Mouse (Mus musculus) G1E (cell line): Measurements from ENCODE around the gene Ttc25. TPM values are rescaled to one million over a fixed set of nuclear protein-coding genes. Genes with fewer than 3 reads are reported as not detected.

ENCODE experiments used
- ATAC-seq: 2 replicates; pipeline ENCODE4 v1.8.0; 2016; ENCODE audit warnings: mild to moderate bottlenecking; ENCODE audit not compliant: insufficient number of reproducible peaks, poor library complexity, low FRiP score, severe bottlenecking; ENCODE audit errors: extremely low read depth
- DNase-seq: peaks from one replicate; pipeline ENCODE4 v3.0.0; 2012; ENCODE audit warnings: low spot score
- H3K27me3 ChIP-seq: 2 replicates; pipeline ENCODE4 v1.6.1; 2012; ENCODE audit warnings: mild to moderate bottlenecking, low read length, inconsistent platforms; ENCODE audit not compliant: insufficient read depth
- H3K36me3 ChIP-seq: replicated peaks from 2 replicates; pipeline ENCODE3; 2012; ENCODE audit warnings: mild to moderate bottlenecking, inconsistent platforms
- H3K4me1 ChIP-seq: 2 replicates; pipeline ENCODE4 v1.6.1; 2012; ENCODE audit warnings: low read depth, low read length, inconsistent platforms, mixed read lengths; ENCODE audit not compliant: insufficient read depth
- H3K4me3 ChIP-seq: 2 replicates; pipeline ENCODE4 v1.5.1; 2012; ENCODE audit warnings: low read depth, mild to moderate bottlenecking, inconsistent platforms, low read length, moderate library complexity, mixed read lengths
- H3K9me3 ChIP-seq: replicated peaks from 2 replicates; pipeline ENCODE4 v1.6.1; 2012; ENCODE audit warnings: inconsistent platforms
- CTCF ChIP-seq: IDR thresholded peaks from 2 replicates; pipeline ENCODE4 v1.5.1; 2012; ENCODE audit warnings: low read depth, low read length, inconsistent platforms, mixed read lengths
- GATA1 ChIP-seq: IDR thresholded peaks from 2 replicates; pipeline ENCODE4 v1.6.1; 2012; ENCODE audit warnings: borderline replicate concordance, low read length, inconsistent platforms, mixed read lengths
- GATA2 ChIP-seq: IDR thresholded peaks from 2 replicates; pipeline ENCODE4 v1.6.1; 2012; ENCODE audit warnings: low read depth, low read length, inconsistent platforms, borderline replicate concordance
- POLR2AphosphoS5 ChIP-seq: IDR thresholded peaks from 2 replicates; pipeline ENCODE4 v1.6.1; 2012; ENCODE audit warnings: low read depth, low read length, inconsistent platforms; ENCODE audit not compliant: insufficient replicate concordance
- TAL1 ChIP-seq: conservative IDR thresholded peaks from 2 replicates; pipeline ENCODE4 v1.6.1; 2012; ENCODE audit warnings: low read depth, low read length, inconsistent platforms, mixed read lengths
- polyA plus RNA-seq: library from polyadenylated mRNA; stranded (reverse); fragments of >175 nt; gene quantifications from 2 replicates; pipeline ENCODE4 v1.2.3, GENCODE M21; 2012
- total RNA-seq, 2 experiments: library from RNA; stranded (forward) in 1 of 2; stranded (reverse) in 1 of 2; fragments of 200-1000 nt in 1 of 2; fragments of >200 nt in 1 of 2; fragmentation: Nextera tagmentation in 1 of 2; gene quantifications; 2 replicates each; pipeline ENCODE4 v1.2.3; 2014 to 2017

Gene Ttc25
- total and polyA plus RNA-seq, 3 experiments: 0.21 to 0.60 TPM; not detected in 1

GRCm38 (mm10) chr11:100571202-100571567 lies 25.8 kb downstream of the Ttc25 start:
- no peak for DNase-seq

DNA sequence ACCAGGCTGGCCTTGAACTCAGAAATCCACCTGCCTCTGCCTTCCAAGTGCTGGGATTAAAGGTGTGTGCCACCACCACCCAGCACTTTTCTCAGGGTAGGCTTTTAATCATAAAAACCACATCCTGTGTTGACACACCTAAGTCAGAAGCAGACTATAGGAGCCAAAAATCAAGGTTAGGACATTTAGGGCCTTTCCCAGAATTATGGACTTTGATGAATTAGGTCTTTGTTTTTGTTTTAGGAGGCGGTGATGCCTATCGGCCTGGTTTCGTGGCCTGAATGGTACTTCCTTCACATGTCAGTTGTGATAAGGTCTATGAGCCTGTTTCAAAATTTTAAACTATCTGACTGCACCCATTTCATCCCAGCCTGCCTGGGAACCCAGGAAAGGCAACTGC lies 28.8 kb downstream of the Ttc25 start:
- DNase-seq (no peak), ATAC-seq (no peak)
- H3K27me3 ChIP-seq: peaks cover 4% of the 10 kb centered on the region; the same call in 1 of the 2 replicates
- no peak for TF ChIP-seq TAL1
- no peak for TF ChIP-seq POLR2AphosphoS5
- no peak for TF ChIP-seq CTCF
- TF ChIP-seq GATA2: no peak
- no peak for TF ChIP-seq GATA1
- peaks cover 30% of the 10 kb centered on the region for H3K4me1 ChIP-seq
- peak overlapping the region; percentile 72; the same call in 1 of the 2 replicates for H3K4me3 ChIP-seq
- H3K36me3 ChIP-seq: peaks cover 36% of the 10 kb centered on the region
- H3K9me3 ChIP-seq: no peaks in the 10 kb centered on the region

More at GRCm38 (mm10) chr11:100571202-100571567, 25.8 kb downstream of the Ttc25 start:
- TF ChIP-seq GATA1 (no peak), CTCF (no peak), GATA2 (no peak), TAL1 (no peak), POLR2AphosphoS5 (no peak)
- ATAC-seq: no peak
- Histone ChIP-seq H3K4me1 (peaks cover 30% of the 10 kb centered on the region), H3K27me3 (peaks cover 24% of the 10 kb centered on the region), H3K36me3 (peaks cover 6% of the 10 kb centered on the region), H3K4me3 (no peak overlapping the region), H3K9me3 (no peaks in the 10 kb centered on the region)

- Histone ChIP-seq H3K4me3 (peak within 1 kb of the TSS; percentile 72), H3K4me1 (peaks cover 30% of the 10 kb centered on the region), H3K36me3 (peaks cover 43% of the 10 kb centered on the region), H3K9me3 (no peaks in the 10 kb centered on the region), H3K27me3 (peaks cover 4% of the 10 kb centered on the region; the same call in 1 of the 2 replicates)
- ATAC-seq (no peak), DNase-seq (peak; percentile 75)
- TF ChIP-seq CTCF: no peak
- no peak for TF ChIP-seq GATA2
- TF ChIP-seq TAL1: no peak
- TF ChIP-seq POLR2AphosphoS5: no peak
- TF ChIP-seq GATA1: no peak
Observed at GRCm38 (mm10) chr11:100574708-100575483, 29.5 kb downstream of the Ttc25 start, which contains the start of gene Cnp. TSS of gene Cnp (plus strand) at chr11:100574904.

GRCm38 (mm10) chr11:100575484-100575855 lies 30.1 kb downstream of the Ttc25 start:
- no peak for ATAC-seq

GRCm38 (mm10) chr11:100576256-100576655 lies 30.8 kb downstream of the Ttc25 start:
- Histone ChIP-seq H3K4me3 (no peak overlapping the region), H3K36me3 (peaks cover 56% of the 10 kb centered on the region), H3K4me1 (peaks cover 20% of the 10 kb centered on the region)

More at GRCm38 (mm10) chr11:100575484-100575855, 30.1 kb downstream of the Ttc25 start:
- H3K9me3 ChIP-seq: no peaks in the 10 kb centered on the region
- TF ChIP-seq GATA2 (no peak), CTCF (no peak)
- peaks cover 4% of the 10 kb centered on the region; the same call in 1 of the 2 replicates for H3K27me3 ChIP-seq
- no peak for DNase-seq
- peak overlapping the region; percentile 72 for H3K4me3 ChIP-seq
- peaks cover 25% of the 10 kb centered on the region for H3K4me1 ChIP-seq
- peaks cover 48% of the 10 kb centered on the region for H3K36me3 ChIP-seq

GRCm38 (mm10) chr11:100577852-100578599 lies 32.6 kb downstream of the Ttc25 start:
- ATAC-seq (no peak), DNase-seq (no peak)
- Histone ChIP-seq H3K27me3 (no peaks in the 10 kb centered on the region), H3K4me3 (no peak overlapping the region), H3K36me3 (peaks cover 74% of the 10 kb centered on the region), H3K9me3 (no peaks in the 10 kb centered on the region), H3K4me1 (peaks cover 20% of the 10 kb centered on the region)
- TF ChIP-seq POLR2AphosphoS5 (no peak), CTCF (no peak), GATA2 (no peak), GATA1 (no peak), TAL1 (no peak)

More at GRCm38 (mm10) chr11:100576256-100576655, 30.8 kb downstream of the Ttc25 start:
- DNase-seq (no peak), ATAC-seq (no peak)
- Histone ChIP-seq H3K27me3 (peaks cover 1% of the 10 kb centered on the region; the same call in 1 of the 2 replicates), H3K9me3 (no peaks in the 10 kb centered on the region)
- no peak for TF ChIP-seq TAL1
- no peak for TF ChIP-seq POLR2AphosphoS5
- TF ChIP-seq GATA2: no peak
- TF ChIP-seq CTCF: no peak
- TF ChIP-seq GATA1: no peak
